Mouse (Mus musculus): ENCODE measurements around the gene Kctd13.

GRCm38 (mm10) chr7:126986319-126986718 is 57.6 kb downstream of the Kctd13 start:
- TF ChIP-seq POLR2A (IDR thresholded peaks at IDR 0.05; ENCODE audit: borderline replicate concordance, extremely low read depth, insufficient read depth, insufficient read length, poor library complexity, severe bottlenecking) (no peak), CTCF (IDR thresholded peaks at IDR 0.05; ENCODE audit: borderline replicate concordance, extremely low read depth, insufficient read depth, insufficient read length) (peak; percentile 35; the same call in 1 of the 2 replicates)
